Mouse (Mus musculus) cortical plate, adult 2 months (tissue): Measurements from ENCODE around the gene Actr8. TPM values are rescaled to one million over a fixed set of nuclear protein-coding genes. Genes with fewer than 3 reads are reported as not detected.

Experiments
- H3K27ac ChIP-seq: fragments of 200-500 bp; 2 replicates; pipeline ENCODE4 v1.5.1; 2012; ENCODE audit warnings: low read length, control low read depth, inconsistent platforms; ENCODE audit not compliant: insufficient read depth
- H3K4me1 ChIP-seq: fragments of 200-500 bp; 2 replicates; pipeline ENCODE4 v1.6.1; 2011; ENCODE audit warnings: low read length; ENCODE audit not compliant: control insufficient read depth, insufficient read depth
- H3K4me3 ChIP-seq: fragments of 200-500 bp; 2 replicates; pipeline ENCODE4 v1.5.1; 2011; ENCODE audit warnings: mild to moderate bottlenecking, low read length, control low read depth; ENCODE audit not compliant: insufficient read depth
- CTCF ChIP-seq: fragments of 200-500 bp; IDR thresholded peaks from 2 replicates; pipeline ENCODE4 v1.5.1; 2011; ENCODE audit warnings: mild to moderate bottlenecking, control low read depth, low read length; ENCODE audit not compliant: insufficient read depth; ENCODE audit errors: extremely low read depth
- POLR2A ChIP-seq: fragments of 200-500 bp; IDR thresholded peaks from 2 replicates; pipeline ENCODE4 v1.6.1; 2011; ENCODE audit warnings: mild to moderate bottlenecking, low read length, control low read depth; ENCODE audit not compliant: insufficient read depth; ENCODE audit errors: extremely low read depth
- polyA plus RNA-seq: library from polyadenylated mRNA; depleted of rRNA; stranded (reverse); fragments of >200 nt; gene quantifications from 2 replicates; pipeline ENCODE4 v1.2.3, GENCODE M21; 2012

Actr8 gene
- polyA plus RNA-seq, 1 experiment, result 57.6 TPM

- Histone ChIP-seq H3K27ac (peak overlapping the region; percentile 4), H3K4me3 (no peak overlapping the region)
- TF ChIP-seq POLR2A, result no peak
- TF ChIP-seq CTCF, result no peak
Measured at GRCm38 (mm10) chr14:30009864-30010560, 31.9 kb downstream of the Actr8 start.

DNA sequence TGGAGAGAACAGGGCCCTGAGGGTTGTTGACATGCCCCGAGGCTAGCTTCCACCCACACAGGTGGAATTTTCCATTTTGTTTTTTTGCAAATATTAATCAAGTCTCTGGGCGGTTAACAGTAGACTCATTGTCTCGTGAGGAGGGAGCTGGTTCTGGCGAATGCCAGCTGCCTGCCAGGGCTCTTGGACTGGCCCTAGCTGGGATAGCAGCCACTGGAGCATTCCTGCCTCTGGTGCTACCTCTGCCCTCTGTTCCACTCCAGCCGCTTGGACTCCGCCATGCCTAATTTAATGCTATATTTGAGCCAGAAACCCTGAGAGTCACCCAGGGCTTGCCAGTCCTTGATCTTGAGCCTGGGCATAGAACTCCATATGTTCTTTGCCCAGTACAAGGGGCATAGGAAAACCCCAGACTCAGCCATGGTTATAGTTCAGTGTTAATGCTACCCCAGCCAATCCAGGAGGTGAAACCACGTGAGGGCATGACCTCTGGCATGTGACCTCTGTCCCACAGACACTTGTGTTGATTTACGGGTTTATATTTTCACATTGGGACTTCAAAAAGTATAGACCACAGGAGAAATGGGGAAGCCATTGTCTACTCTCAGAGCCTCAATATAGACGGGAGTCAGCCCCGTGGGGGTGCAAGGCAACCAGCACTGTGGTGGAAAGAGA, 33.9 kb downstream of the Actr8 start:
- H3K4me1 ChIP-seq, result no peaks in the 10 kb centered on the region; the same call in 1 of the 2 replicates
- no peak for TF ChIP-seq POLR2A
- TF ChIP-seq CTCF, result no peak
- no peak overlapping the region for H3K4me3 ChIP-seq
- peak overlapping the region; percentile 89; the same call in 1 of the 2 replicates for H3K27ac ChIP-seq

More at GRCm38 (mm10) chr14:30009864-30010560, 31.9 kb downstream of the Actr8 start:
- H3K4me1 ChIP-seq, result no peaks in the 10 kb centered on the region; the same call in 1 of the 2 replicates

GRCm38 (mm10) chr14:30014487-30014886, 36.4 kb downstream of the Actr8 start:
- no peak overlapping the region for H3K4me3 ChIP-seq
- no peaks in the 10 kb centered on the region; the same call in 1 of the 2 replicates for H3K4me1 ChIP-seq
- TF ChIP-seq POLR2A (no peak), CTCF (no peak)
- H3K27ac ChIP-seq, result no peak overlapping the region

DNA sequence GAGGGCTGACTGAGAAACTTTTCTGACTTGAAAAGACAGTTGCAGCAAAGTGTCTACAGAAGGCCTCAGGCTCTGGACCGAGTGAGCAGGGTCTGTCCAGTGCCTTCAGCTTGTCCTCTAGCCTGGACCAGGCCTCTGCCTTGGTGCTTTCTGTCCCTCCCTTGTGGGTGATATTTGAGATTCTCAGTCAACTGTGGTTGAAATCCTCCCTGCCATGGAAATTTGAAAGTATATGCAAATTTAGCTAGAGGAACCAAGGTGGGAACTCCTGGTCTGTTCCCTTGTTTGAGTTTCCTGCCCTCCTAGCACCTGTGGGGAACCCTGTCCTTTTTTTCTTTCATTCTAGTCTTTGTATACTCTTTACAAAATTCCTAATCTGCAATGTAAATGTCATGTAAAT, 36.9 kb downstream of the Actr8 start:
- Histone ChIP-seq H3K27ac (no peak overlapping the region), H3K4me1 (no peaks in the 10 kb centered on the region; the same call in 1 of the 2 replicates), H3K4me3 (no peak overlapping the region)
- TF ChIP-seq CTCF, result no peak
- TF ChIP-seq POLR2A, result no peak

GRCm38 (mm10) chr14:30016666-30017065, 38.5 kb downstream of the Actr8 start:
- TF ChIP-seq POLR2A (no peak), CTCF (no peak)
- Histone ChIP-seq H3K4me1 (no peaks in the 10 kb centered on the region; the same call in 1 of the 2 replicates), H3K27ac (no peak overlapping the region), H3K4me3 (no peak overlapping the region)

DNA sequence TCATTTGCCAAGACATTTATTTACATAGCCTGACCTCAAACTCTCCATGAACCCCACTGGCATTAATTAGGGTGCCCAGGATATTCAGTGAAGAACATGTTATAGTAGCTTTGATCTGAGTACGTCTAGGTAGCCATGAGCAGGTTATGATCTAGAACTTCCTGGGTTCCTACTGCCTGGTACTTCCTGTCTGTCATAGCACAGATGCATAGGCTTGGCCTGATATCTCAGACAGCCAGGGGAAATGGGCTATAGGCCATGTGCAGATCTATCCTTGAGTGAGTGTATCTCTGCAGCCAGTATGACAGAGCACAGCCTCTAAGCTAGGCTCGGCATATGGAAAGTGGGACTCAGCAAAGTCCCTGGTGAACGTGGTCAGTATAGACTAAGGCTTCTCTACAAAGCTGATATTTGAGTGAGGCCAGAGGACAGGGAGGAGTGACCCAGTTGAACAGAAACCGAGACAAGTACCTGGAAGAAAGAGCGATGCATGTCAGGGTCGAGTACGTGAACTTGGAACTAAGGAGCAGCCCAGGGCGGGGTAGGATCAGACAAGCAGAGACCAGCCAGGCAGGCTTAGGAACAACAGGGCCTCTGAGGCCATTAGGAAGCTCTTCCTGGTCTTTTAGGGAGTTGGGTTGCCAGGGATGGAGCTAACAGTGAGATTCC, 39.8 kb downstream of the Actr8 start:
- H3K4me1 ChIP-seq, result no peaks in the 10 kb centered on the region

DNA sequence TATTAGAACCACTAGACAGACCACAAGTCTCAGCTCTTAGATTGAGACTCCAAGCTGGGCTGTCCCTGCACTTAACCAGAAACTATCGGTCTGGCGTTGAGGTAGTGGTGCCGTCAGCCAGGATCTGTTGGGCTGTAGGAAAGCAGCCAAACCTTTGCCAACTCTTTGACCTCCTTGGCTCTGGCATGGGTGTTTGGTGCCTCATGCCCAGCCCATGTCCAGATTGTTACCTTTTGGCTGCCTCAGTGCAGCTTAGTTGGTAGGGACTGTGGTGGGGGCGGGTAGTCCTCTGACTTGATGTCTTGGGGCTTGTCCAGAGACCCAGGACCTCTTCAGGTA, 40.3 kb downstream of the Actr8 start:
- H3K4me3 ChIP-seq, result no peak overlapping the region
- H3K4me1 ChIP-seq, result no peaks in the 10 kb centered on the region
- TF ChIP-seq POLR2A (no peak), CTCF (no peak)
- no peak overlapping the region for H3K27ac ChIP-seq

More for the DNA sequence above, 39.8 kb downstream of the Actr8 start:
- Histone ChIP-seq H3K27ac (no peak overlapping the region), H3K4me3 (no peak overlapping the region)
- TF ChIP-seq POLR2A (no peak), CTCF (no peak)

- TF ChIP-seq CTCF (no peak), POLR2A (no peak)
- no peak overlapping the region for H3K4me3 ChIP-seq
- H3K27ac ChIP-seq, result no peak overlapping the region
Measured at GRCm38 (mm10) chr14:30018846-30019245, 40.7 kb downstream of the Actr8 start.

DNA sequence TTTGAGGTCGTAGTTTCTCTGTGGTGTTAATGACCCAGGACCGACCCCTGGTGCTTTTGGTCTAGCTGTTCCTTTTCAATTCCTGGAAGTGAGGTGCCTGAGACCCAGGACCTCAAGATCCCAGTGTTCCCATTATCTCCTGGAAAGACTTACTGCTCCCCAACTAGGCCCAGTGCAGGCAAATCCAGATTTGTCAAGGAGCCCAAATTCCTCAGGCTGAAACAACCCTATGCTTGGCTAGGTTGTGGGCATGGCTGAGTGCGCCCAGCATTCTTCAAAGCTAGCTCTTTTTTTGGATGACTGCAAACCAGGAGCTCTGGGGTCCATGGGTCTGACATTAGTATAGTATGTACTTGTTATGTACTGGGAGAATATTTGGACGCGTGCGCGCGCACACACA, 41.2 kb downstream of the Actr8 start:
- no peaks in the 10 kb centered on the region for H3K4me1 ChIP-seq
- no peak for TF ChIP-seq CTCF
- TF ChIP-seq POLR2A, result no peak

More at GRCm38 (mm10) chr14:30018846-30019245, 40.7 kb downstream of the Actr8 start:
- H3K4me1 ChIP-seq, result no peaks in the 10 kb centered on the region

More for the DNA sequence above, 41.2 kb downstream of the Actr8 start:
- Histone ChIP-seq H3K27ac (no peak overlapping the region), H3K4me3 (no peak overlapping the region)
